Mouse (Mus musculus): ENCODE data around the gene Fezf1.

Fezf1 gene

DNA sequence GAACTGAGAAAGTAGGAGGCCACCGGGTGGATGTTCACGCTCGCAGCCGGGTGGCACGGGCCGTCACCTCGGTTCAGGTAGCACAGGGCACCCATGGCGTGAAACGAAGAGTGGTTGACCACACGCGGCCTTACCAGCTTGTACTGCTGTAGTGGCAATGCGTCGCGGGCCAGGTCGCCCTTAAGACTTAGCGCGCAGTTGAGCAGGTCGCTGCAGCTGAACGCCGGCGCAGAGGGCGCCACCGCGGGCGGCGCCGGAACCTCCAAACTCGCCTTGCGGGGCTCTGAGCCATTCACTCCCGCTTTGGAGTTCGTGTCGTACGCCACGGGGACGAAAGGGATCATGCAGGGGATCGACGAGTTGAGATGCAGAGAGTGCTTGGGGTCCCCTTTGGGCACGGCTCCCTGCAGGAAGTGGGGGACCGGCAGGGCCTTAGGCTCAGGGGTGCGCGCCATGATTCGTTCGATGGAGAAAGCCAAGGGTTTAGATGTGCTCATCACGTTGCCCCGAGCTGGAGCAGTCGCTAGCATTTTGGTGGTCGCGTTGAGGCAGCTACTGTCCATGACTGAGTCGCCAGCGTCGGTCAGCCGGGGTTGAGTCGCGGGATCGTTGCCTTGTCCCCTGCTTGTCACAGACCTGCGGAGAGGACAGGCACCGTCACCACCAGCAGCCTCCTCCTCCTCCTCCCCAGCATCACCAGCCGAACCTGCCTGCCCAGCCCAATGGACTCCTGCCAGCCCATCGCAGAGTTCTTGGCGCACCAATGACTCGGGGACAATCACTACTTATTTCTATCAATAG lies 450 bp downstream of the Fezf1 start:
- DNase-seq (ENCODE audit: inconsistent age in 2 of 2, low spot score in 1 of 2), result peak in 1 of 2 experiments; percentile 46

GRCm38 (mm10) chr6:23246790-23247511 lies 1.2 kb downstream of the Fezf1 start:
- peak in 1 of 2 experiments; percentile 22 for DNase-seq (ENCODE audit: inconsistent age in 2 of 2, low spot score in 1 of 2)

DNA sequence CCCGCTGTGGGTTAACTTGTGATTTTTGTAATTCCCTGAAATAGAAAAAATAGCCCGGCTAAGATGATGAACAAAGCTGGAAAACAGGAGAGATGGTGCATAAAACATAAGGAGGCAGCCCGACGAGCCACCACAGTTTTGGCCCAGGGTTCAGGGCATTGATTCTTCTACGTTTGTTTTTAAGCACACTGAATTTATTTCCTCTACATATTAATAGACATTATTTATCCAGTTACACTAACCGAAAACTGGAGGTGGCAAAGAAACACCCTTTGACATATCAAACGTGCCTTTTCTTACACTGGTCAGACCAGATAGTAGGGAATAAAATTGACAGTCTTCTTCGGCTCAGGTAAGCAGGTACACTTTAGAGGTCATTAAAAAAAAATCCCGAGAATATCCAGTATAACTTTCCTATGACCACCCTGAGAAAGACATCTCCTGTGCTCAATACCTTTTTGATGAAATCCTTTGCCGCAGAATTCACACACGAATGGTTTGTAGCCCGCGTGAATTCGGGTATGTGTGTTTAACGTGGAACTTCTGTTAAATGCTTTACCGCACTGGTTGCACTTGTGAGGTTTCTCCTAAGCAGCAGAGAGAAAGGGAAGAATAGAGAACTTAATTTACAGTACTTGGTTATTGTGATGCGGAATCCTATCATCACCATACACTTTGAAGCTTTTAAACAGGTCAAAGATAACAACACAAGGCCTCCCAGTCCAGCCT lies 1.9 kb downstream of the Fezf1 start:
- no peak for DNase-seq (ENCODE audit: inconsistent age in 2 of 2, low spot score in 1 of 2)

- DNase-seq (ENCODE audit: inconsistent age in 2 of 2, low spot score in 1 of 2), result peak in 1 of 2 experiments; percentile 36
Measured at GRCm38 (mm10) chr6:23245545-23246011, 2.6 kb downstream of the Fezf1 start.

GRCm38 (mm10) chr6:23245121-23245520 lies 3.0 kb downstream of the Fezf1 start:
- peak in 1 of 2 experiments; percentile 24 for DNase-seq (ENCODE audit: inconsistent age in 2 of 2, low spot score in 1 of 2)

GRCm38 (mm10) chr6:23243821-23244760 lies 4.1 kb downstream of the Fezf1 start:
- peak in 1 of 2 experiments; percentile 77 for DNase-seq (ENCODE audit: inconsistent age in 2 of 2, low spot score in 1 of 2)

GRCm38 (mm10) chr6:23211499-23211898 lies 36.7 kb downstream of the Fezf1 start:
- DNase-seq (ENCODE audit: inconsistent age in 2 of 2, low spot score in 1 of 2), result no peak

GRCm38 (mm10) chr6:23207791-23208190 lies 40.4 kb downstream of the Fezf1 start:
- peak in 1 of 2 experiments; percentile 23 for DNase-seq (ENCODE audit: inconsistent age in 2 of 2, low spot score in 1 of 2)

GRCm38 (mm10) chr6:23202630-23203029 lies 45.5 kb downstream of the Fezf1 start:
- DNase-seq (ENCODE audit: inconsistent age in 2 of 2, low spot score in 1 of 2), result peak in 1 of 2 experiments; percentile 68
